Mouse (Mus musculus) adrenal gland, adult 2 months (tissue): ENCODE data around the gene Osbpl6. TPM values are rescaled to one million over a fixed set of nuclear protein-coding genes. Genes with fewer than 3 reads are reported as not detected.

Experiments
- DNase-seq: peaks from one replicate; pipeline ENCODE4 v3.0.0; 2021
- polyA plus RNA-seq: library from polyadenylated mRNA; depleted of rRNA; stranded (reverse); fragments of >200 nt; gene quantifications from 2 replicates; pipeline ENCODE4 v1.2.3, GENCODE M21; 2012
- total RNA-seq, 2 experiments: library from RNA; stranded (reverse); gene quantifications; 2 replicates each; pipeline ENCODE4 v1.2.3; 2021

Gene Osbpl6
- total and polyA plus RNA-seq, 3 experiments = 17.7 to 30.4 (median 25.0) TPM

GRCm38 (mm10) chr2:76421411-76421924, 15.2 kb downstream of the Osbpl6 start:
- no peak for DNase-seq

GRCm38 (mm10) chr2:76426816-76427215, 20.5 kb downstream of the Osbpl6 start:
- DNase-seq = no peak

GRCm38 (mm10) chr2:76429318-76429717, 23.0 kb downstream of the Osbpl6 start:
- DNase-seq = no peak

GRCm38 (mm10) chr2:76429855-76430254, 23.5 kb downstream of the Osbpl6 start:
- no peak for DNase-seq

- no peak for DNase-seq
Observed at GRCm38 (mm10) chr2:76430539-76430938, 24.2 kb downstream of the Osbpl6 start.

GRCm38 (mm10) chr2:76434224-76434623, 27.9 kb downstream of the Osbpl6 start:
- DNase-seq = no peak

GRCm38 (mm10) chr2:76435667-76436239, 29.4 kb downstream of the Osbpl6 start:
- DNase-seq = no peak

GRCm38 (mm10) chr2:76437372-76437771, 31.1 kb downstream of the Osbpl6 start:
- peak; percentile 7 for DNase-seq

GRCm38 (mm10) chr2:76439540-76439939, 33.2 kb downstream of the Osbpl6 start:
- DNase-seq = no peak

GRCm38 (mm10) chr2:76442086-76442485, 35.8 kb downstream of the Osbpl6 start:
- peak; percentile 55 for DNase-seq

GRCm38 (mm10) chr2:76449836-76450355, 43.6 kb downstream of the Osbpl6 start:
- peak; percentile 55 for DNase-seq

- no peak for DNase-seq
Observed at GRCm38 (mm10) chr2:76466723-76467122, 60.4 kb downstream of the Osbpl6 start.

GRCm38 (mm10) chr2:76468204-76468603, 61.9 kb downstream of the Osbpl6 start:
- peak; percentile 66 for DNase-seq

- DNase-seq = no peak
Observed at GRCm38 (mm10) chr2:76469091-76469750, 62.9 kb downstream of the Osbpl6 start.

- no peak for DNase-seq
Observed at GRCm38 (mm10) chr2:76469751-76470099, 63.4 kb downstream of the Osbpl6 start.

GRCm38 (mm10) chr2:76470391-76470790, 64.1 kb downstream of the Osbpl6 start:
- no peak for DNase-seq

GRCm38 (mm10) chr2:76475788-76476187, 69.5 kb downstream of the Osbpl6 start:
- DNase-seq = no peak

- no peak for DNase-seq
Observed at GRCm38 (mm10) chr2:76488764-76489163, 82.5 kb downstream of the Osbpl6 start.

GRCm38 (mm10) chr2:76490198-76490597, 83.9 kb downstream of the Osbpl6 start:
- DNase-seq = no peak

GRCm38 (mm10) chr2:76491371-76491770, 85.1 kb downstream of the Osbpl6 start:
- no peak for DNase-seq

- no peak for DNase-seq
Observed at GRCm38 (mm10) chr2:76492224-76492623, 85.9 kb downstream of the Osbpl6 start.

- peak; percentile 58 for DNase-seq
Observed at GRCm38 (mm10) chr2:76496006-76496748, 89.9 kb downstream of the Osbpl6 start.

- DNase-seq = no peak
Observed at GRCm38 (mm10) chr2:76496749-76497140, 90.4 kb downstream of the Osbpl6 start.
